Mouse (Mus musculus) c-Kit-positive CD71-positive TER-119-negative erythroid progenitor cells, embryonic 14.5 days (primary cell): ENCODE measurements at regions not wholly inside any gene's neighbourhood (a gene's known extent, or its start where the extent isn't known, plus 50 kb on each side); places are given as distances from the start of the nearest gene placed in this dataset.
A peak's percentile ranks its signal among the peaks of the same experiment; 100 is the strongest.

Experiments
- DNase-seq: peaks from one replicate; pipeline ENCODE4 v3.0.0-alpha.2; 2013; ENCODE audit warnings: low read depth

DNA sequence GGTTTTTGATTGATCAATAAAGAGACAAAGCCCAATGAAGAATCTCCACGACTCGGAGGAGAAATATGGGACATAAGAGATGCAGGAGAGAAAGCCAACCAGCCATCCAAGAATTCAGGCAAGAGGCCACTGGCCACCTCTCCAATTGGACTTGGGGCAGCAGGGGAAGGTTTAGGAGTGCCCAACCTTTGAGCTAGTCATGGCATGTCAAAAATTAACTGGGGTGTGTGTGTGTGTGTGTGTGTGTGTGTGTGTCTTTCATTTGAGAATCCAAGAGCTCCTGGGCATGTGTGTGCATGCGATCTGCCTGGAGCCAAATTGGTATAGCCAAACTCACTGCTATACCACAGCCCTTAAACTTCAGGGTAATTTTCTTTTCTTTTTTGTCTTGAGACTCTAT lies 51.6 kb upstream of the Cecr2 start:
- DNase-seq = no peak

DNA sequence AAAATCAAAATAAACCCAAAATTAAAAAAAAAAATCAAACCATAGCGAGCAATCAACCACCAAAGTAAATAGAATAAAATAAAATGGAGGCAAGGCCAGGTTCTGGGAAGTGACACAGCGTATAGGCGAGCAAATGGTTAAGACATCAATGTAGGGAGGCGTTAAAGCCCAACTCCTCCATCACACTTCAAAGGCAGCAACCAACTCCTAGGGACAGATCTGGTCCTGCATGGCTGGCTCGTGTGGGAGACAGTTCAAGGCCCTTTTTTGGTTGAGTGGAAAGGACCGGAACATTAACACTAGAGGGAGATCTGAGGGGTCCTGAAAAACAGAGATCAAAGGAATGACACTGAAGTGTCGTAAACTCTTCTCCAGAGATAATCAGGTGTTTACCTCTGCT lies 53.8 kb upstream of the Cecr2 start:
- no peak for DNase-seq

DNA sequence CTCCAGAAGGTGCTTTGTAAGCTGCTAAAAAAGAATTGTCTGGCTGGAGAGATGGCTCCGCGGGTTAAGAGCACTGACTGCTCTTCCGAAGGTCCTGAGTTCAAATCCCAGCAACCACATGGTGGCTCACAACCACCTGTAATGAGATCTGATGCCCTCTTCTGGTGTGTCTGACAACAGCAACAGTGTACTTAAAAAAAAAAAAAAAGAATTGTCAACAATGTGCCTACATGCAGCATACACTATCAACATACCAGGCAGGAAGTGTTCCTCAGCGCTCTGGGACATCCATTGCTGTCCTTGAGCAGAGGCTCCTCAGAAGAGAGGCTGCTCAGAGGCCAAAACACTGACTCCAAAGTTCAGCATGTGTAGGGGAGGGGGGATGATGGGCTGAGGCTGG lies 56.3 kb upstream of the Cecr2 start:
- DNase-seq = no peak

DNA sequence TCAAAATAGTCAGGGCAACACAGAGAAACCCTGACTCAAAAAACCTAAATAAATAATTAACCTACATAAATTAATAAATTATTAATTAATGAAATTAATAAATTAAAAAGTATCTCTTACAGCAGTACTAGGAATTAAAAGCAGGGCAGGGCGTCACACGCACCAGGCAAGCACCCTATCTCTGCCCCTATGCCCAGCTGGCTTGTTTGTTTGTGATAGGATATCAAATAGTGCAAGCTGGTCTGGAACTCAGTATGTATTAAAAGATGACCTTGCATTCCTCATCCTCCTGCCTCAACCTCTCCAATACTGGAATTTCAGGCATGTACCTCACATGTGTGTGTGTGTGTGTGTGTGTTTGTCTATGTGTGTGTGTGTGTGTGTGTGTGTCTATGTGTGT lies 60.7 kb upstream of the Cecr2 start:
- peak; percentile 66 for DNase-seq

DNA sequence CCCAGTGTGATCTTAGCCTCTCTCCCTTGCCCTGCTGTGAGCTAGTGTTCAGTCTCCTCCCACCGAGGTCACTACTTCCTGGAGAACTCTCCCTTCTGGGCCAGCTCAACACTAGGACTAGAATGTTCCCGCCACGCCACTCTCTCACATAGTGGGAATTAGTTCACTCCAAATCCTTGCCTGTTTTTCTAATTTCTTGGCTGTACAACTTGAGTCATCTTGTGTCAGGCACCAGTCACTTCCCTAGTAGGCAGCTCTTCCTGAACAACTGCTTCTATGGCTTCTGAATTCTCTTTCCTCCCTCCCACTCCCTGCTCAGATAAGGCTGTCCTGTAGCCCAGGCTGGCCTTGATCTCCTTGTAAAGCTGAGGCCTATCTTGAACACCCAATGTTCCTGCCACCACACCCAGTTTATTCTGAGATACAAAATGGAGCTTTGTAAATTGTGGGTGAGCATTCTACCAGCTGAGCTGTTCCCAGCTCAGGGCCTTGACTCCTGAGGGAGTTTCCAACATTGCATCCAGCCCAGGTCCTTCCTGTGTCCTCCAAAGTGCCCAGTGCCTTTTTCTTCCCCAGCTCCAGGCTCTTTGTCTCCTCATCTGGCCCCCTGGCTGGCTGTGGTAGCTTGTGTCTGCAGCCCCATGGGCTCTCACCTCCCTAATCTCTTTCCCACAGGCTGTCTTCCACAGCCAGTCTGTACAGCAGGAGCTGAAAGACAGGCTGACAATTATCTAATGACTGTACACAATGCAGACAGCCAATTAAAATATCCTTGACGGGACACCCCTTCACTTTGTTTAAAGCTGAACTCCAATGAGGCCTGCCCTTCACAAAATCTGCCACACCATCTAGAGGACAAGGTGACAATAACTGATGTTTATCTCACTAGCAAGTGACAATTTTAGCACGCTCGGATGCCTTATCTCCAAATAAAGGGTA lies 61.9 kb upstream of the Cecr2 start:
- DNase-seq = peak; percentile 74

DNA sequence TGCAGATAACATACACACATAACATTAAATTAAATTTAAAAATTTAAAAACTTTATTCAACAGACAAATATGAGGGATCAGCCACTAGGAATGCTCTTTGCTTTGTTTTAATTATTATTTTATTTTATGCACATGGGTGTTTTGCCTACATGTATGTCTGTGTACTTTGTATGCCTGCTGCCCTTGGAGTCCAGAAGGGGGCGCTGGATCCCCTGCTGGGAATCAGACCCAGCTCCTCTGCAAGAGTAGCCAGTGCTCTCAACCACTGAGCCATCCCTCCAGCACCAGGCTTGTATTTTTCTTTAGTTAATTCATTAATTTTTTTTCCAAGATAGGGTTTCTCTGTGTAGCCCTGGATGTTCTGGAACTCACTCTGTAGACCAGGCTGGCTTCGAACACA lies 62.7 kb upstream of the Cecr2 start:
- peak; percentile 85 for DNase-seq

DNA sequence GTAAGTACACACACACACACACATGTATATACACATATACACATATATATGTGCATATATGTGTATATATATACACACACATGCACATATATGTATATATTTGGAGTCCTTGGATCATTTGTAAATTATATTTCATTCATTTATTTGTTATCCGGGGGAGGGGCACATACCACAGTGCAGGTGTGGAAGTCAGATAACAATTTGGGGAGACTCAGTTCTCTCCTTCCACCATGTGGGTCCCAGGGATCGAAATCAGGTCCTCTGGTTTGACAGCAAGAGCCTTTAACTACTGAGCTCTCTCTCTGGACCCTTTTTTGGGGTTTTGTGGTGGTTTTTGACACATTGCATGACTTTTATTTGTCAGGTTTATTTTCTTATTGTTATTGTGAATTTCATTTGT lies 65.8 kb upstream of the Cecr2 start:
- DNase-seq = peak; percentile 62

DNA sequence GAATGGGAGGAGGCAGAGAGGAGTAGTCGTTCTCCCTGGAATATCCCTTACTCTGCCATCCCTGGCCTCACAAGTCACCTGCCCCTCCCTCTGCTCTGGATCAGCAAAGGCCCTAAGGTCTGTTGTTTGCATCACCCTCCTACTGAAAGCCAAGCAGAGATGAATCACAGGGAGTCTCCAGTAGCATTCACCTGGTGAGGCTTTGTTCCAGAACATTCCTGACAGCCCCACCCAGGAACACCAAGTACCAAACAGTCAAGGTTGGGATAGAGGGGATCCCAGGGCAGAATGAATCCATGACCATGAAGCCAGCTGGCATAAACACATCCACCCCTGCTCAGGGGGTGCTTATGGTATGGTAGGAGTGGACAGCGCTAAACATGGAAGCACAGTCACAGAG lies 67.4 kb upstream of the Hdhd5 start:
- no peak for DNase-seq

DNA sequence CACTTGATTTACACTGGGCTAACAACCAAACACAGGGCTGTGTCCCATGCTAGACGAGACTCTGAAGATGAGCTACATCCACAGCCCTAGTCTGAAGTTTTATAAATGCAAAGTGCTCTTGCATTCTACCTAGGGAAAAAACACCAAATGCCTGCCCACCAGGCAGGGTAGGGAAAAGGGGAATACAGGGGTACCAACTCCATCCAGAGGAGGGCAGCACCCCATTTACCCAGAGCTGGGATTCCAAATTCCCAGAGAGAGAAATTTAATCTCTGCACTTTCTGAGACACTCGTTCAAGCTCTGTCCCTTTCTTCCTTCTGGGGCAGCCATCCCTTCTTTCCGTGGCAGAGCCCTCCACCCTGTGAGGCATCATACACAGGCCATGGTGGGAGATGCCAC lies 66.8 kb upstream of the Hdhd5 start:
- DNase-seq = no peak

DNA sequence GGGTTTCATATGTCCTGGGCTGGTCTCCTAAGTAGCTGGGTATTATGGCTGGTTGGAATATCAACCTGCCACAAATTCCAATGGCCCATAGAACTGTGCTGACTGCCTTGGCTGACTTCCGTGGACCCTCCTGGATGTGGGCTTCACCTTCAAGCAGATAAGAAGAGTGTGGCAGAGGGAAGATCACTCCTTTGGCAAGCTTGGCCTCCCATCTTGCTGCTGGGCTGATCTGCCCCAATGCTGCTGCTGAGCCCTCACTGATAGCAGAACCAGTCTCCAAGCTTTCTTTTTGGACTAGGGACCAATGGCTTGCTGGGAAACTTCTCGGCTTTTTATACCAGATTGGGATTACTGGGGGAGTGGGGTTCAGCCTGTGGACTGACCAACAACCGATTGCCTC lies 65.6 kb upstream of the Hdhd5 start:
- no peak for DNase-seq

DNA sequence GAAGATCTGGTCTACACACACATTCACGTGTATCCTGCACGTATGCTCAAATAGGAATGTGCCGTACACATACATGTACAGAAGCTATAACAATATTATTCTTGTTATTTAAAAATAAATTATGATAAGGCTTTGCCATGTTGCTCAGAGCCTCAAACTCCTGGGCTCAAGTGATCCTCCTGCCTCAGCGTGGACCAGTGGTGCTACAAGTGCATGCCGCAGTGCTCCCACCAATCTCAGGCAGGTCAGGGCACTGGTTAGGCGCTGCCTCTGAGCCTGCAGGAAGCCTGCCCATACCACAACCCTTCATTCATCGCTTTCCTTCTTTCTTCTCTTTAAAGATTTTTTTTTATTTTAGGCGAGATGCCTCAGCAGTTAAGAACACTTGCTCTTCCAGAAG lies 63.3 kb upstream of the Hdhd5 start:
- DNase-seq = no peak

DNA sequence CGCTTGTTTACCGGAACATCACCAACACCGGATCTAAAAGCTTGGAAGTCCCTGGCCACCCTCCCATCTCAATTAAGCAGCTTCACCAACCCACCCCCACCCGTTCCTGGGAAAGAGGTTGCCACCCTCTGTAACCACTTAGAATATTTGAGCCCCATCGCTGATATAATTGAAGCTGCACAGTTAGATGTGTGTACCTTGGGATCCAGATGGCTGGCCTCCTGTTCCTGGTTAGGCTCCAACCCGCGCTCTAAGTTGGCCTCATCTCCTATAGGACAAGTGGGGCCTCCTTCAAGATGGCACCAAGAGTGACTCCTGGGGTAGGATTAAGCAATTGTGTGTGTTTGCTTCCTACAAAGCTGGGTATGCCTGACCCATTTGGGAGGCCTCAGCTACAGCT lies 61.6 kb upstream of the Hdhd5 start:
- DNase-seq = no peak

DNA sequence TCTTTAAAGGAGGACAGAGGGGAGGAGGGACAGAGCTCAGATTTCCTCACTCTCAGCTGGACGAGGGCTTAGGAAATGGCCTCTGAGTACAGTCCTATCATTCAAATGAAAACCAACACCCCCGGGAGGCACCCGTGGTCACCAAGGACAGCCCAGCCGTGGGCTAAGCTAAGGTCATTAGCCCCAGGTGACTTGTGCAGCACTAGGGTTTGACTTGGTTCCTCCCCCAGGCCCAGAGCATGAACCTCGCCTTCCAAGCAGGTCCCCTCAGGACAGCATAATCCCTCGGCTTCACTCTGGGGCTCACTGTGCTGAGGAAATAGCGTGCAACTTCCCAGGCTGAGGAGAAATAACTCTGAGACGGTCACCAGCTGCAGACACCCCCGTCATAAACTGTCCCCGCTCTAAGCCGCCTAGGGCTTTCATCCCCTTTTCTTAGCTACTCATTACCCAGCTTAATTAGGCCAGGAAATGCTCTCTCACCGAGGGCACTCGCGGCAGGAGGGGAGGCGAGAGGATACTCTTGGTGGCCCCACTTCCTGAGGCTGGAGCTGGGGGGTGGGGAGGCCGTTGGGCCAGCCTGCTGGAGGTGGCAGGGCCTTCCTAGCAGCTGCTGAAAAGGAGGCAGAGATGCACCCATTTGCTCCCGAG lies 61.0 kb upstream of the Hdhd5 start:
- DNase-seq = no peak

DNA sequence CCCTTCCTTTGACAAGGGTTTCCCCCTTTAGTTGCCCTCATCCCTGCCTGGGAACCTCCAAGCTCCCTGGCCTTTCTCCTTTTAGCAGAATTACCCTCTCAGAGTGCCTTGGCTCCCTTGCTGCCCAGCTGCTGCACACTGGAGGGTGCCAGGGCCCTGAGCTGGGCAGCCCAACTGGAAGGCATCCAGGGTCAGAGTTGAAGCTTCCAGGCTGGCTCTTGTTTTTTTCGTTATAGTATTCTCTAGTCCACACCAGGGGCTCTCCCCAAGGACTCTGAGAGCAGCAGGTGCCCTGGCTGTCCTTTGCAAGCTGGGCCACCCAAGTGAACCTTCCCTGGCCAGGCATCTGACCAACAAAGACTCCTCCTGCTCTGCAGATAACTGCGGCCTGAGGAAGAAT lies 59.1 kb upstream of the Hdhd5 start:
- DNase-seq = no peak

DNA sequence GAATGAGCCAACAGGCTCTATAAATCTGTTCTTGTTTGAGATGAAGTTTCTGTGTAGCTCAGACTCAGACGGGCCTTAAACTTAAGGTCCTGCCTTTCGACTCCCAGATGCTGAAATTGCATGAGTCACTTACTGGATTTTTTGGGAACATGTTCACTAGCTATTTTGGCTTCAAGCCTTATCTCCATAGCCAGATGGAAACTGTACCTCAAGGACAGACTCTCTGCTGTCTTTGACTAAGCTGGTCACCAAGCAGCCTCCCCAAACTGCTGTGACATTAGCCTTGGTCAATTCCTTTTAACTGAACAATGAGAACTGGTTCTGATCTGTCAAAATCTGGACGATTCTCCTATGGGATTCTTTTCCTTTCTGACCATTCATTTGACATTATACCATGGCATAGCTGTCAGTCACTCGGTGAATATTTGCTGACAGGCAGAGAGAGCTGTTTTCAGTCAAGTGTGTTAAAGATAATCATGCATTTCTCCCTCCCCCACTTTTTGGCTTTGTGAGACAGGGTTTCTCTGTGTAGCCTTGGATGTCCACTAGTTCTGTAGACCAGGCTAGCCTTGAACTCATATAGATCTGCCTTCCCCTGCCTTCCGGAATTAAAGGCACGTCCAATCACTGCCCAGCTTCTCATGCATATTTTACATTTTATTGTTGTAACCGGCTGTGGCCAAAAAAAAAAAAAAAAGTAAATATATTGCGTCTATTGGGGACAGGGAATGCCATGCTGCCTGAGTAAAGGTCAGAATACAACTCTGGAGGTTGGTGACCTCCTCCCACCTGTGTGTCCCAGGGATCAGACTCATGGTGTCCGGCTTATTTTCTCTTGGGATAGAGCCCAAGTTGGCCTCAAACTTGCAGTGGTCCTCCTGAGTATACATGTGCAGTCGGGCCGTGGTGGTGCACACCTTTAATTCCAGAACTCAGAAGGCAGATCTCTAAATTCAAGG lies 57.9 kb upstream of the Hdhd5 start:
- peak; percentile 64 for DNase-seq

DNA sequence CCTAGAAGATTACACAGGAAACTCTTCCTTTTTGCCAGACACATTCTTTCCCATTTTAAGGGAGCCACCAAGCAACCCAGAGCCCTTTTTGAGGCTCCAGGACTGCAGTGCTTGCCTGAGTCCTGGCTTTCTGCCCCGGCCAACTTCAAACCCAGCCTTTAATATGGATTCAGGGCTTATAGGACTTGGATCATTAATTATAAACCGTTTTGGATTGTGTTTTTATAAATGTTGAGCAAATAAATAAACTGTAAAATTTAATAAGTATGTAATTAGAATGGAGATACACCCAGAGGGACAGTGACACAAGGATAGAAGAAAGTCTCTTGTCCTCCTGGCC lies 54.8 kb upstream of the Hdhd5 start:
- no peak for DNase-seq

DNA sequence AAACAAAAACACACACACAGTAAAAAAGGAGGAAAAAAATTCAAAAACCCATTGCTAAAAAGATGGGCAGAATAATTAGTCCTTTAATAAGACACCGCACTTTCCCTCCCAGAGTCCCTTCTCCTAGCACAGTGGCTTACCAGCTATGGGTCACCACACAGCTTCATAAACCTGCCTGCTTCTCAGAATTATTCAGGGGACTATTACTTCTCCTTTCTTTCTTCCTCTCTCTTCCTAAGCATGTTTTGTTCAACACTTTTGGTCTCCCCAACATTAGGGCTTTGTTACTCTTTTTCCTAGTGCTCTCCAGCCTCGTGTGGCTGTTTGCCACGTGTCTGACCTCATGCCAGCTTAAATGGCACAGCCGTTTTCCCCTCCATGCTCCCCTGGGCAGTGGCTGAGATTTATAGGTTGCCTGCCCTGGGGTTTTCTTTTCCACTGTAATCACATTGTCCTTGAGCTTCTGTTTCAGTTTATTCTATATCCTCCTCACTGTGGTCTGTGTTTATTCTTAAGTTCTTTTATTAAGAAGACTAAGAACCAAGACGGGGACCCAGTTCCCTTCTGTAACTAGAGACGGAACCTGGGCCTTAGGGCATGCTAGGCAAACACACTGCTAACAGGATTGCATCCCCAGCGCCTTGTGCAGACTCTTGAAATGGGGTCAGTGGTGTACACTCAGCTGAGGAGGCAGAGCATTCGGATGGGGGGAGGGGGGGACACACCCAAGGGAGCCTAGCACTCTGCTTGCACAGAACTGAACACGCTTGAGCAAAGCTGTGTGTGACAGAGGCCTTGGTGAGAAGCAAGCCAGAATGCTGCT lies 54.2 kb upstream of the Hdhd5 start:
- no peak for DNase-seq

DNA sequence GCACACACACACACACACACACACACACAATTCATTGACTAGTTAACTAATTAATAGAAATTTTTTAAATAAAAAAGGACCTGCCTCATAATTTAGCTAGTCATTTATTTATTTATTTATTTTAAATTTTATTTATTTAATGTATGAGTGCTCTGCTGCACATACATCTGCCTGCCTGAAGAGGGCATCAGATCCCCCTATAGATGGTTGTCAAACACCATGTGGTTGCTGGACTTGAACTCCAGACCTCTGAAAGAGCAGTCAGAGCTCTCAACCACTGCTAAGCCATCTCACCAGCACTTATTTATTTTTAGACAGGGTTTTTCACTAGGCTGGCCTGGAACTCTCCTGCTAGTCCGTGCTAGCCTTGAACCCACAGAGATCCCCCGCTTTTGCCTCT lies 50.6 kb upstream of the Hdhd5 start:
- no peak for DNase-seq
